Mouse (Mus musculus) G1E-ER4 (cell line): ENCODE data around the gene Pcbp3. TPM values are rescaled to one million over a fixed set of nuclear protein-coding genes. Genes with fewer than 3 reads are reported as not detected.

Experiments used
- GATA1 ChIP-seq: IDR thresholded peaks from one replicate; pipeline ENCODE4 v1.8.0; 2012; ENCODE audit warnings: low read length, inconsistent platforms
- polyA plus RNA-seq: library from polyadenylated mRNA; stranded (reverse); fragments of >175 nt; gene quantifications from 2 replicates; pipeline ENCODE4 v1.2.3, GENCODE M21; 2012

Gene Pcbp3
- polyA plus RNA-seq, 1 experiment: 0.31 TPM

GRCm38 (mm10) chr10:76956200-76956599 is 5.5 kb downstream of the Pcbp3 start:
- TF ChIP-seq GATA1: no peak

DNA sequence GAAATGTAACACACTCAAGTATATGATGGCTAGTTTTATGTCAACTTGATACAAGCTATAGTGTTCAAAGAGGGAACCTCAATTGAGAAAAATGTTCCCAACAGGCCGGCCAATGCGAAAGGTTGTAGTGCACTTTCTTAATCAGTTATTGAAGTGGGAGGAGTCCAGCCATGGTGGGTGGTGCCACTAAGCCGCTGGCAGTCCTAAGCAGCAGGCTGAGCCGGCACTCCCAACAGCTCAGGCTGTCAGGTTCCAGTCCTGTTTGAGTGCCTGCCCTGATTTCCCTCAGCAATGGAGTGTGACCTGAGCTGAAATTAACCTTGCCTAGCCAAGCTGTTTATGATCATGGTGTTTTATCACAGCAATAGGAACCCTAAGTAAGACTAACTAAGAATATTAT is 20.6 kb downstream of the Pcbp3 start:
- TF ChIP-seq GATA1: no peak

DNA sequence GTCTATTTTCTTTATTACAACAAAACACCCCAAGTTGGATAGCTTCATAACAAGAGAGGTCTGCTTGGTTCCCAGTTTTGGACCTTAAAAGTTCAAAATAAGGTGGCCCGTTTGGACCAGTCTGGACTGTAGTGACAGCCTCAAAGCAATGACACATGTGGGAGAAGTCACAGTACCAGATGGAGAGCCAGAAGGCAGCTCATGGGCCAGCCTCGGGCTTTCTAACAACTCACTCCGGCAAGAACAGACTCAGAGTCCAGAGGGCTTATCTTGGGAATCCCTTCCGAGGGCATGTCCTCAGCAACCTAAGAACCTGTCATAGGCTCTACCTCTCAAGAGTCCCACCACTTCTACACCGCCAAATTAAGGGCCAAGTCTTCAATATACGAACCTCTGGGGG is 24.9 kb downstream of the Pcbp3 start:
- TF ChIP-seq GATA1: no peak

GRCm38 (mm10) chr10:76934805-76935204 is 26.9 kb downstream of the Pcbp3 start:
- TF ChIP-seq GATA1: no peak

GRCm38 (mm10) chr10:76931794-76932193 is 29.9 kb downstream of the Pcbp3 start:
- no peak for TF ChIP-seq GATA1

GRCm38 (mm10) chr10:76931122-76931521 is 30.6 kb downstream of the Pcbp3 start:
- TF ChIP-seq GATA1: no peak

- TF ChIP-seq GATA1: no peak
Observed at GRCm38 (mm10) chr10:76924441-76924840, 37.2 kb downstream of the Pcbp3 start.

- TF ChIP-seq GATA1: no peak
Observed at GRCm38 (mm10) chr10:76918086-76918485, 43.6 kb downstream of the Pcbp3 start.

GRCm38 (mm10) chr10:76906434-76906833 is 55.3 kb downstream of the Pcbp3 start:
- TF ChIP-seq GATA1: no peak

DNA sequence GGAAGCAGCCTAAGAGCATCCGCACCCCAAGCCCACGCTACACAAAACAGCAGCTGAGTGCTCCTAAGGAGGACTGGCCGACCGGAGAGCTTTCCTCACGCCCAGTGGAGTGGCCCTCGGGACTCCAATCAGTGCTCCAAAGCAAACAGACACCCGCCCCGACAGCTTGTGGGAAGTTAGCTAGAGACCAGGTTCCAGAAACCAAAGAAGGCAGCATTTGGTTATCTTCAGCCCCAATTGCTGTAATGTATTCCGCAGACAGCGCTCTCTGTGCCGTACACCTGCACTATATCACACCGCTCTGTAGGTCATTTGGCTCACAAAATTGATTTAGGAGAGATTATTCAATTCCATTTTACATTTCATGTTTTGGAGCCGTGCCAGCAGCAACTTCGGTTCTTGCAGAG is 55.7 kb downstream of the Pcbp3 start:
- no peak for TF ChIP-seq GATA1

GRCm38 (mm10) chr10:76903694-76904093 is 58.0 kb downstream of the Pcbp3 start:
- TF ChIP-seq GATA1: no peak

DNA sequence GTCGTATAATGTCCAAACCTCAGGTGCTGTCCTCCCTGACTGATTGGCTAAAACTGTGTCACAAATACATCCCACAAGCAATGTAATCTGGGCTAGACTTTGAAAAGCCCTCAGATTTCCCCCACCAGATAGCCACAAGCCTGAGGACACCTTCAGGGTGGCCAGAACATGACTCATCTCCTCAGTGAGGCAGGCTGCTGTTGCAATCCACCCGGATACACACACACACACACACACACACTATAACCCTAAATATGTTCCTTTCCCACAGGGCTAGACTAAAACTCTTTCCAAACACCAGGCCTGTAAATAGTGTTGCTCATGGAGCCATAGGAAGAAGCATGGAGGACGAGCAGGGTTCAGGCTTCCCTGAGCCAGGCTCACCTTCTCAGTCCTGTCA is 58.6 kb downstream of the Pcbp3 start:
- TF ChIP-seq GATA1: no peak

DNA sequence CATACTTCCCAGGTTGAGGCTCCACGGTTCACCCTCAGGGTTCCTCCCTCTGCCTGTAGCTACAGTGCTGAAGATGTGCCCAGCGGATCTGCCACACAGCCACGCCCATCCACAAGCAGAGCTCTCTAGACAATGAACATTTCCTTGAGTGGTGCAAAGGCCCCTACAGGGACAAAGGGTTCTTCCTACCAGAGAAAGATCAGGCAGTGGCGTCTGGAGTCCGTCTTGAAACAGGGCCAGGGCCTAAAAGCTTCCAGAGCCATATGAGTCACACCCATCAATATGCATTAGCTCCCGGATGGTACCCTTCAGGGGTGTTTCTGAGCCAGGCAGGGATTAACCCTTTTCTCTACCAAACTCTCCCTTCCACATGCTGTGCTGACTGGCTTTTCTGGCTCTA is 59.1 kb downstream of the Pcbp3 start:
- TF ChIP-seq GATA1: no peak

GRCm38 (mm10) chr10:76898428-76898827 is 63.3 kb downstream of the Pcbp3 start:
- TF ChIP-seq GATA1: no peak

DNA sequence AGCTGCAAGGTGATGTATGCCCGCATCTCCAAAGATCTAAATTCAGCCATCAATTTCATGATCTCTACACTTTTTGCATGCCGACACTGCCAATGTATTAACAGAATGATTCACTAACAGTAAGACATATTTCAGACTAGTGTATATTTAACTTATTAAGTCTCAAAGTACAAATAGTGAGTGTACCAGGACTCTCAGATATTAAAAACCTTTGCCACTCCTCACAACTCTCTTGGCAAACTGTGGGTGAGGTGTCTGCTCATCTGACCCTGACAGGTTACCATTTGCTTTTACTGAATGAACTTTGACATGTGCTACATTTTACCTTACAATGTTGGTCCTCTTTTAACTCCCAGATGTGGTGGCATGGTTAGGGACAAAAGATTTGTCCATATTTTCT is 70.2 kb downstream of the Pcbp3 start:
- TF ChIP-seq GATA1: no peak

DNA sequence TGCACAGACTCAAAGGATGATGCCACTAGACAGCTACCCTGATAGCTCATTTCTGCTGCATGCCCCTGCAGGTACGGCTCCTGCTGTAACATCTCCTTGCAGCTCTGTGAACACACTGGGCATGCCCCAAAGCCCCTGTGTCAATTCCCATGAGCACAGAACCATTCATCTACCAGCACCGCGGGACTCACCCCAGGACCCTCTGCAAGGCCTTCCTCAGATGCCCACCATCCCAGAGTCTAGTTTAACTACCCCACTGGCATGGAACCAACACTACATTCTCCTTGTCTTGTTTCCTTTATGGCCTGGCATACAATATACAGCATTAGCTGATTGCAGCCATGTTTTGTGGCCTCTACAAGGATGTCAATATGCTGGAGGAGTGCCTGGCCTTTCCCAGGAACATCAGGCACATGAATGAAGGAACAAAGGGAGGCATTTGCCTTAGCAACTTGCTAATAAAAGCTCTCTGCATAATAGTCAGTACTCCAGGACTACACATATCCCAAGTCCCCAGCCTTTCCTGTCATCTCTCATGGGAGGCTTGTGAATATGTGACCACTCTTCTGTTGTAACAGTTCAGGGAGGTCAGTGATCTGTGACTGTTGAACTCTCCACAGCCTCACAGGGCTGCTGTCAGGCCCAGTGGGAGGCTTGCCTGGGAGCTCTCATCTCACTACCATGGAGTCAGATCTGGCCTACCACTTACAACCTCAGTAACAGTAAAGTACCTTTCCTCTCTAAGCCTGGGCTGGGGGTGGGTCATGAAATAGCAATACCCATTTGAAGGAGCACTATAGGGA is 78.0 kb downstream of the Pcbp3 start:
- no peak for TF ChIP-seq GATA1

GRCm38 (mm10) chr10:76882644-76883441 is 78.8 kb downstream of the Pcbp3 start:
- TF ChIP-seq GATA1: no peak

DNA sequence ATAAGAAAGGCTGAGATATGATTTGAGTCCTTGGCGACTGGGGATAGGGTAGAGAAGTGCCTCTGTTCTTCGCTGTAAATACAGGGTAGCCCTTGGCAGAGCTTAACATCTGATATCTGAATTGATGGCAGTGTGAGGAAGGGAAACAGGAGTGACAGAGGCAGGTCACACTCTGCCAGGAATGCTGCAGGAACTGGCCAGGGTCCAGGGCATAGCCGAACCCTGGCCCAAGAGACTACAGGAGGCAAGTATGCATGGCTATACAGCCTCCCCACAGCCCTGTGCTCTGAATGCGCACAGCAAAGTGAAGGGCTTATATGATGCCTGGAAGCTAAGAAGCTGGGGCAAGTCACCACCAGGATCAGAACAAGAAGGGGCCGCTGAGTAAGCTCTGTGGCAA is 79.8 kb downstream of the Pcbp3 start:
- no peak for TF ChIP-seq GATA1
